Mouse (Mus musculus): ENCODE data around the gene Ptn. TPM values are rescaled to one million over a fixed set of nuclear protein-coding genes. Genes with fewer than 3 reads are reported as not detected.

Gene Ptn
- polyA plus RNA-seq, 1 experiment from 2014 or later = 362 TPM

DNA sequence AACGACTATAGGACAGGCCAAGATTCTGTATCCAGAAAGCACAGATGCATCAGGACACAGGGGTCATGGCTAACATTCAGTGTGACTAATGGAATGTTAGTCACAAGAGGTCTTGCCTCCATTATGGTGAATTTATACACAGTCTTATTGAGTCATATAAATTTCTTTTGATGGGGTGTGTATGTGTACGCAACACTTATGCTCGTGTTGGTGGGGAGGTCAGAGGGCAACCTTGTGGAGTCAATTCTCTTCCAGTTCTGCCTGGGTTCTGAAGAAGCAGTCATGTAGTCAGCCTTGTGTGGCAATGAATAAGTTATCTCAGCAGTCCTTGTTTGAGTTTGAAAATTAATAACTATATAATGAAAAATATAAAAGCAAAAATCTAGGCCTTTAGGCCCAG, 138.7 kb downstream of the Ptn start:
- Histone ChIP-seq H3K27me3 (no peaks in the 10 kb centered on the region), H3K9ac (no peak overlapping the region), H3K4me1 (no peaks in the 10 kb centered on the region), H3K36me3 (no peaks in the 10 kb centered on the region), H3K4me3 (replicated peaks) (no peak overlapping the region), H3K4me2 (no peak overlapping the region), H3K27ac (no peak overlapping the region), H3K9me3 (replicated peaks) (no peaks in the 10 kb centered on the region)
- WGBS = 74% methylated on average over 3 of the region's 3 CpGs
- no peak for ATAC-seq (replicated peaks; ENCODE audit: low FRiP score)

Small RNA genes within 50 kb of the gene (microRNA-seq; reads per million reads assigned to microRNA genes)
- gene Gm25111 = not detected

Data from kidney, embryonic 15.5 days (tissue).